Mouse (Mus musculus): ENCODE data around the gene Pfpl.
A peak's percentile ranks its signal among the peaks of the same experiment; 100 is the strongest.

The Pfpl gene

GRCm38 (mm10) chr19:12464674-12465073, 37.0 kb downstream of the Pfpl start:
- DNase-seq (ENCODE audit: low spot score in 2 of 2), result no peak

GRCm38 (mm10) chr19:12465530-12466144, 37.9 kb downstream of the Pfpl start:
- DNase-seq (ENCODE audit: low spot score in 2 of 2), result no peak

GRCm38 (mm10) chr19:12466204-12466603, 38.5 kb downstream of the Pfpl start:
- DNase-seq (ENCODE audit: low spot score in 2 of 2), result peak in 1 of 2 experiments; percentile 69

GRCm38 (mm10) chr19:12467436-12467835, 39.7 kb downstream of the Pfpl start:
- DNase-seq (ENCODE audit: low spot score in 2 of 2), result no peak

- no peak for DNase-seq (ENCODE audit: low spot score in 2 of 2)
Observed at GRCm38 (mm10) chr19:12471866-12472265, 44.2 kb downstream of the Pfpl start.

- peak in 1 of 2 experiments; percentile 44 for DNase-seq (ENCODE audit: low spot score in 2 of 2)
Observed at GRCm38 (mm10) chr19:12472381-12472976, 44.8 kb downstream of the Pfpl start.

GRCm38 (mm10) chr19:12473201-12473641, 45.5 kb downstream of the Pfpl start:
- DNase-seq (ENCODE audit: low spot score in 2 of 2), result no peak

- DNase-seq (ENCODE audit: low spot score in 2 of 2), result no peak
Observed at GRCm38 (mm10) chr19:12473951-12474350, 46.2 kb downstream of the Pfpl start.

GRCm38 (mm10) chr19:12475380-12476250, 47.9 kb downstream of the Pfpl start:
- DNase-seq (ENCODE audit: low spot score in 2 of 2), result peak; percentile 89 to 94

- no peak for DNase-seq (ENCODE audit: low spot score in 2 of 2)
Observed at GRCm38 (mm10) chr19:12476721-12477270, 49.1 kb downstream of the Pfpl start.

GRCm38 (mm10) chr19:12478369-12478768, 50.7 kb downstream of the Pfpl start:
- DNase-seq (ENCODE audit: low spot score in 2 of 2), result no peak

Data from urinary bladder, postnatal 36 days (tissue).